Mouse (Mus musculus) cortical plate, adult 2 months (tissue): ENCODE results near the gene Notum. TPM values are rescaled to one million over a fixed set of nuclear protein-coding genes. Genes with fewer than 3 reads are reported as not detected.

Source experiments
- H3K27ac ChIP-seq: fragments of 200-500 bp; 2 replicates; pipeline ENCODE4 v1.5.1; 2012; ENCODE audit warnings: low read length, control low read depth, inconsistent platforms; ENCODE audit not compliant: insufficient read depth
- H3K4me1 ChIP-seq: fragments of 200-500 bp; 2 replicates; pipeline ENCODE4 v1.6.1; 2011; ENCODE audit warnings: low read length; ENCODE audit not compliant: control insufficient read depth, insufficient read depth
- H3K4me3 ChIP-seq: fragments of 200-500 bp; 2 replicates; pipeline ENCODE4 v1.5.1; 2011; ENCODE audit warnings: mild to moderate bottlenecking, low read length, control low read depth; ENCODE audit not compliant: insufficient read depth
- CTCF ChIP-seq: fragments of 200-500 bp; IDR thresholded peaks from 2 replicates; pipeline ENCODE4 v1.5.1; 2011; ENCODE audit warnings: mild to moderate bottlenecking, control low read depth, low read length; ENCODE audit not compliant: insufficient read depth; ENCODE audit errors: extremely low read depth
- POLR2A ChIP-seq: fragments of 200-500 bp; IDR thresholded peaks from 2 replicates; pipeline ENCODE4 v1.6.1; 2011; ENCODE audit warnings: mild to moderate bottlenecking, low read length, control low read depth; ENCODE audit not compliant: insufficient read depth; ENCODE audit errors: extremely low read depth
- polyA plus RNA-seq: library from polyadenylated mRNA; depleted of rRNA; stranded (reverse); fragments of >200 nt; gene quantifications from 2 replicates; pipeline ENCODE4 v1.2.3, GENCODE M21; 2012; rRNA removed

The Notum gene
- polyA plus RNA-seq, 1 experiment = 6.8 TPM

DNA sequence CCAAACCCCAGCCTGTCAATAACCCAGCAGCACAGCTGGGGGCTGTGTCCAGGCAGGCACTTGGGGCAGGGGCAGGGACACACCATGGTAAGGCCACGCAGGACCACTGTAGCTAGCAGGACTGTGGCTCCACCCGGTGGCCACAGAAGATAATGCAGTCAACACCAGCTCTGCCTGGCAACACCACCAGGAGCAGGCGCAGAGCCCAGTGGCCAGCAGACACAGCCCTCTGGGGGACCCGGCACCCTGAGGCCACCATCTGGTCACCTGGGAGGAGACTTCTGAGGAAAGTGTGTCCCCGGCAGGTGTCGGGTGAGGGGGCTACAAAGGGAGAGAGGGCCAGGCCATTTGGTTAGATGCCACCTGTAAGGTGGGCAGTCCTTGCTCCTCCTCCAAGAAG, 48.2 kb downstream of the Notum start:
- no peak overlapping the region for H3K27ac ChIP-seq
- no peak overlapping the region for H3K4me3 ChIP-seq
- TF ChIP-seq POLR2A (no peak), CTCF (peak; percentile 62)
- H3K4me1 ChIP-seq = peaks cover 7% of the 10 kb centered on the region

DNA sequence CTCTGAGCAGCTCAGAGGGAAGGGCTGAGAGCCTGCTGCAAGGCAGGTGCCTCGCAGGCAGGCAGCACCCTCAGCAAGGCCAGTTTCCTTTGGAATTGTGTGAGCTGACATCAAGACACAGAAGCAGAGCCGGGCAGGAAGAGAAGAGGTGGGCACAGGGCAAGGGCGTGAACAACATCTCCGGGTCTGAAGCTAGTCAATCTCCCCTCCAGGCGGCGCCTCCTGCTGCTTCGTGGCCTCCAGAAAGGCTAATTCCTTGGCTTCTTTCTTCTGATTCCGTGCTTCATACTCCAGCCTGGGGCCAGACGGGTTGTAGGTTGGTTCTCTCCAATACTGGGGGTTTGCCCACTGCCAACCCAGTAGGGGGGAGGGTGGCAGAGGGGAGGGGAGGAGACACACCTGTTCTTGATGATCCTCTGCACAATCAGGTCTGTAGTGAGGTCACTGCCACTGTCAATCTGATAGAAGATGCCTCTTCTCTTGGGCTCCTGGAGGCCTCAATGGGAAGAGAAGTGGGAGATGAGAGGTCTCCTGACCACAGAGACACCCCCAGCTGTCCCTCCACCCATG, 50.4 kb downstream of the Notum start:
- 0 out of 2 replicates have a peak, but pooled peaks cover 2% of the 10 kb centered on the region for H3K4me1 ChIP-seq
- H3K4me3 ChIP-seq = no peak overlapping the region
- TF ChIP-seq POLR2A (no peak), CTCF (no peak)
- H3K27ac ChIP-seq = no peak overlapping the region

DNA sequence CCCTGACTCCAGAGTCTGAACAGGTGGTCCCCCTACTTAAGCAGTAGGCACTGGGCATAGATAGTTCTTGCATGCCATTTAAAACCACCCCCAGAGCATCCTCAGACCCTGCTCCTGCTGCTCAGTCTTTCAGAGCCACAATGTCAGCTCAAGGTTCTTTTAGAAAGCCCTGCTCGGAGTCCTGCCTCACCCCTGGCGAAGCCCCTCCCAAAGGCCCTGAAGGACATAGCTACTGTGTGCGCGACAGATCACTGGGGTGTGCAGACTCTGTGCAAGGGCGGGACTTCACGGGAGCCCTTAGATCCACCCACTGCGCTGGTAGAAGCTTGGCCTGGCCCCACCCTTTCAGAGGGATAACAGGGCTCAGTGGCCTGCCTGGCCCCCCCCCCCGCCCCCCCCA, 51.7 kb downstream of the Notum start:
- no peak overlapping the region for H3K4me3 ChIP-seq
- no peak for TF ChIP-seq CTCF
- TF ChIP-seq POLR2A = peak; percentile 7; the same call in 1 of the 2 replicates
- 0 out of 2 replicates have a peak, but pooled peaks cover 2% of the 10 kb centered on the region for H3K4me1 ChIP-seq
- no peak overlapping the region for H3K27ac ChIP-seq

DNA sequence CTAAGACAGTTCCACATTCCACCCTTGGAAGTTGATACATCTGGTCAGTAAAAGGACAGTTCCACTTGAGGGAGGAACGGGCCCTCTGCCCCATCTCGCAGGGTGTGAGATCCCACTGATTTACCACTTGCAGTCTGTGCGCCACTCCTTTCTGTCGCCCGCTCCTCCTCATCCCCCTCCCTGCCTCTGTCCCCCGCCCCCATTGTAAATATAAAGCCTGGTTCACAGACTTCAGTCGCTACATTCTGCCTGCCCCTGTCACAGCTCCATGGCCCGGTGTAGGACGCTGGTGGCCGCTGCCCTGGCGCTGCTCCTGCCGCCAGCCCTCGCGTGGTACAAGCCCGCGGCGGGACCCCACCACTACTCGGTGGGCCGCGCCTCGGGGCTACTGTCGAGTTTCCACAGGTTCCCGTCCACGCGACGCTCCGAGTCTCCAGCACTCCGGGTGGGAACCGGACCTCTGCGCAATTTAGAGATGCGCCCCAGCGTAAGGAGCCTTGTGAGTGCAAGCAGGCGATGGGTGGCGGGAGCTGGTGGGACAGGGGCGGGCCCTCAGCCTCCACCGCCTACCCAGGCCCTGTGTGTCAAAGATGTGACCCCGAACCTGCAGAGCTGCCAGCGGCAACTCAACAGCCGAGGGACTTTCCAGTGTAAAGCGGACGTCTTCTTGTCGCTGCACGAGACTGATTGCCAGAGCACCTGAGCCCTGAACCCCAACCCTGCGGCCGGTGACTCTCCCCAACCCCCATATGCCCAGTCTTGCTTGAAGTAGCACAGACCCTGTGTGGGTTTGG, 52.5 kb downstream of the Notum start, which contains the start of gene Npb:
Gene Npb, plus strand, starts transcription at position 237 of the 794 bp plus-strand sequence.
- Histone ChIP-seq H3K4me3 (no peak within 1 kb of the TSS), H3K27ac (no peak within 1 kb of the TSS), H3K4me1 (0 out of 2 replicates have a peak, but pooled peaks cover 2% of the 10 kb centered on the region)
- TF ChIP-seq POLR2A = no peak
- no peak for TF ChIP-seq CTCF

DNA sequence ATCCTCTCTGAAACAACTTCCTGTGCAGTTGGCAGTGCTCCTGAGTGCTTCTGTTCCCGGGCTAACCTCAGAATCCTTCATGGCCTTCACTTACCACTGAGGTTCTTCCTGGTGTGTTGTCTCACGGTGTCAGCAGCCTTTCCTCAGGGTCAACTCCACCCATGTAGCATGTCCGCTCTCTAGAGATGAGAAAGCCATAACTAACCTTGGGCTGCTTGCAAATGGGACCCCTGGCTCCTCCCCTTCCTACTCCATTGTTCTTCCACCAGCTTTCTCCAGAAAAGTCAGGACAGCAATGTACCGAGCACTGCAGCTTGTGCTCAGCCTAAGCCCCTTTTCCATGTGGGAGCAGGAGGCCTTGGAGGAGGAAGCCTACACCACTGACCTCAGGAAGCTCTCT, 54.2 kb downstream of the Notum start:
- no peak overlapping the region for H3K27ac ChIP-seq
- no peak overlapping the region for H3K4me3 ChIP-seq
- no peak for TF ChIP-seq CTCF
- TF ChIP-seq POLR2A = no peak
- H3K4me1 ChIP-seq = 0 out of 2 replicates have a peak, but pooled peaks cover 2% of the 10 kb centered on the region

DNA sequence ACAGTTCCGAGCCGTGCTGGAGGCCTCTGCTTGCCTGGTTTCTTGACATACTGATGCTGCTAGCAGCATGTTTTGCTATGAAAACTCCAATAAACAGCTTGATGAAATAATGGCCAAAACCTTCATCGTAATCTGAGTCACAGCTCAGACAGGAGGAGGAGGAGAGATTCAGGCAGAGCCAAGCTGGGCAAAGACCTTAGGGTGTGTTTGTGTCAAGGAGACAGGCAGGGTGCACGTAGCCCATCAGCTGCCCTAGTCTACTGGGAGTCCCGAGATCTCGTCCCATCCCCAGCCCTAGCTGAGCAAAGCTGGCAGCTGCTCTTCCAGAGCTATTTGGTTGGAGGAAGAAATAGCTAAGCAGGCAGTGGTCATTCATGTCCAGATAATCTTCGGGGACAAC, 55.3 kb downstream of the Notum start:
- Histone ChIP-seq H3K4me1 (0 out of 2 replicates have a peak, but pooled peaks cover 2% of the 10 kb centered on the region), H3K27ac (no peak overlapping the region), H3K4me3 (no peak overlapping the region)
- no peak for TF ChIP-seq CTCF
- TF ChIP-seq POLR2A = no peak

Other genes starting within 250 kb of the Notum start
- 62.0 and 62.7 TPM in 2 replicates for gene Nploc4, start 223.5 kb downstream of the Notum start, polyA plus RNA-seq
- gene Tspan10, start 218.5 kb downstream of the Notum start, polyA plus RNA-seq = 0.15 TPM in 1 of 2 replicates, not detected in the other
- gene Pde6g, start 207.7 kb downstream of the Notum start, polyA plus RNA-seq = 0.59 and 0.81 TPM in 2 replicates
- gene Oxld1, start 203.1 kb downstream of the Notum start, polyA plus RNA-seq = 15.0 and 17.4 TPM in 2 replicates
- 27.6 and 28.5 TPM in 2 replicates for gene Ccdc137, start 203.1 kb downstream of the Notum start, polyA plus RNA-seq
- gene Arl16, start 193.6 kb downstream of the Notum start, polyA plus RNA-seq = 46.0 and 46.2 TPM in 2 replicates
- gene Mrpl12, start 176.6 kb downstream of the Notum start, polyA plus RNA-seq = 96.3 and 96.6 TPM in 2 replicates
- gene Slc25a10, start 169.3 kb downstream of the Notum start, polyA plus RNA-seq = 29.0 and 30.0 TPM in 2 replicates
- 0.13 TPM in 2 replicates for gene Gcgr, start 130.5 kb downstream of the Notum start, polyA plus RNA-seq
- gene Mcrip1, start 111.4 kb downstream of the Notum start, polyA plus RNA-seq = 158 and 160 TPM in 2 replicates
- not detected in 2 replicates for gene Ppp1r27, start 110.0 kb downstream of the Notum start, polyA plus RNA-seq
- 88.9 and 91.2 TPM in 2 replicates for gene P4hb, start 87.9 kb downstream of the Notum start, polyA plus RNA-seq
- 416 and 442 TPM in 2 replicates for gene Arhgdia, start 79.6 kb downstream of the Notum start, polyA plus RNA-seq
- 42.1 and 46.9 TPM in 2 replicates for gene Alyref, start 62.8 kb downstream of the Notum start, polyA plus RNA-seq
- gene Anapc11, start 62.8 kb downstream of the Notum start, polyA plus RNA-seq = 148 and 161 TPM in 2 replicates
- gene Npb, start 52.7 kb downstream of the Notum start, polyA plus RNA-seq = 0.58 and 1.1 TPM in 2 replicates
- 281 and 289 TPM in 2 replicates for gene Pcyt2, start 43.2 kb downstream of the Notum start, polyA plus RNA-seq
- gene Sirt7, start 35.9 kb downstream of the Notum start, polyA plus RNA-seq = 98.2 and 105 TPM in 2 replicates
- gene Mafg, start 27.6 kb downstream of the Notum start, polyA plus RNA-seq = 83.7 and 83.9 TPM in 2 replicates
- 2.2 and 3.6 TPM in 2 replicates for gene Pycr1, start 17.4 kb downstream of the Notum start, polyA plus RNA-seq
- 3.4 and 3.6 TPM in 2 replicates for gene Myadml2, start 13.0 kb downstream of the Notum start, polyA plus RNA-seq
- gene Aspscr1, start 11.8 kb upstream of the Notum start, polyA plus RNA-seq = 46.2 and 46.8 TPM in 2 replicates
- gene Cenpx, start 52.6 kb upstream of the Notum start, polyA plus RNA-seq = 36.2 and 40.2 TPM in 2 replicates
- gene Lrrc45, start 52.8 kb upstream of the Notum start, polyA plus RNA-seq = 114 and 137 TPM in 2 replicates
- 60.4 and 72.2 TPM in 2 replicates for gene Rac3, start 60.3 kb upstream of the Notum start, polyA plus RNA-seq
- gene Dcxr, start 66.1 kb upstream of the Notum start, polyA plus RNA-seq = 20.5 and 21.3 TPM in 2 replicates
- 4.6 and 4.9 TPM in 2 replicates for gene Cbr2, start 70.9 kb upstream of the Notum start, polyA plus RNA-seq
- gene Hmga1b, start 101.6 kb upstream of the Notum start, polyA plus RNA-seq = 1.4 and 2.8 TPM in 2 replicates
- 98.9 and 103 TPM in 2 replicates for gene Rfng, start 123.0 kb upstream of the Notum start, polyA plus RNA-seq
- gene Gps1, start 123.1 kb upstream of the Notum start, polyA plus RNA-seq = 223 and 224 TPM in 2 replicates
- 49.8 and 51.3 TPM in 2 replicates for gene Dus1l, start 135.2 kb upstream of the Notum start, polyA plus RNA-seq
- gene Fasn, start 163.4 kb upstream of the Notum start, polyA plus RNA-seq = 219 and 242 TPM in 2 replicates